Mouse (Mus musculus): ENCODE results near the gene Nr2c1. TPM values are rescaled to one million over a fixed set of nuclear protein-coding genes. Genes with fewer than 3 reads are reported as not detected.

Nr2c1 gene
- total RNA-seq, 2 experiments from 2014 or later: 8.3 to 9.1 TPM

- DNase-seq (ENCODE audit: extremely low spot score in 1 of 2, low spot score in 1 of 2): peak; percentile 93 to 95
Observed at GRCm38 (mm10) chr10:94198482-94199405, 50.9 kb downstream of the Nr2c1 start, which contains the start of gene Ndufa12. Gene Ndufa12, plus strand, starts transcription at chr10:94198720.

- DNase-seq (ENCODE audit: extremely low spot score in 1 of 2, low spot score in 1 of 2): no peak
Observed at GRCm38 (mm10) chr10:94204973-94205372, 57.1 kb downstream of the Nr2c1 start.

DNA sequence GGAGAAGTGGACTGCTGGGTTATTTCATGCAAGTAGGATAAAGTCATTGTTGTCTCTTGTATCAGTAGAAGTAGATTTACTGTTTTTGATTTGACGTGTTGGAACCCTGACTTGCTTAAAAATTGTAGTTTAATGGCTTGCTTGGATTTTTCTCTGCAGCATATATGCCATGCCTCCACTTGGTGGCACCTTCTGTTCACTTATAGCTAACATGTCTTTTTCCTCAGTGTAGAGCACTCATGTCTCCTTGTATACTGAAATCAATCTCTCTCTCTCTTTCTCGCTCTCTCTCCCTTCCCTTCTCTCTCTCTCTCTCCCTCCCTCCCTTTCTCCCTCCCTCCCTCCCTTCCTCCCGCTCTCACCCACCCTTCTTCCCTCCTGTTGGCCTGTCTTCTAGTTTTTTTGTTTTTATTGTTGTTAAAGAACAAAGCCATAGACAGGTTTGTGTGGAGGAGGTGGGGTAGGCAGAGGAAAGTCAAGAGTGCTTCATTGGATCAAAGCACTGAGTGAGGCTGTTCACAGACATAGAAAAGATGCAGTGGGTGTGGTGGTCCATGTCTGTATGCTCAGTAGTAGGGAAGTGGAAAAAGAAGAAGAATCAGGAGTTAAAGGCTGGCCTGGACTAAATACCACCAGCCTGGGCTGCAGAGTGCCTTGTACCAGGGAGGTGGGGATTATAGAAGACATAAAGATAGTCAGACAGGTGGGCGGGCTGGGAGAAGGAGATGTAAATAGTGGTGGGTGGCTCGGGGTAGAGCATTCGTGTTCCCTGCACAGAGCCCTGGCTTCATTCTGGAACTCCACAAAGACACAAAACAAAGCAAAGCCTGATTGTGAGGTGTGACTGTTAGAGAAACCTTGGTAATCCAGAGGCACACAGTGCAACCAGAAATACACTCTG is 63.1 kb downstream of the Nr2c1 start:
- no peak for DNase-seq (ENCODE audit: extremely low spot score in 1 of 2, low spot score in 1 of 2)

DNA sequence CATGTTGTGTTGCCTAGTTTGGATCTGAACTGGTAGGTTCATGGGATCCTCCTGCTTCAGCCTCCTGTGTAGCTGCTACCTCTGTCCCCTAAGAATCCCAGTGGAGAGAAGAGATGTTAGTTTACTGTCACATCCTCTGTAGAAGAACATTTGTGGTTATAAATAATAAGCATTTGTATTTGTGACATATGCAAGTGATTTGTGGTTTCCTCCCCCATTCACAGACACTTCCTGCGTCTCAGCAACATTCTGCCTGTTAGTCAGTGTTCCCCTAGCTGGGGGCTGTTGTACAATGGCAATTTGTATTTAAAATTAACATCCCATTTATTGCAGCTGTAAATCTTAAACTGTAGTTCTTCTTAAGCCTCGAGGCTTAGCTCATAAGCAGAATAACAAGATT is 63.9 kb downstream of the Nr2c1 start:
- no peak for DNase-seq (ENCODE audit: extremely low spot score in 1 of 2, low spot score in 1 of 2)

DNA sequence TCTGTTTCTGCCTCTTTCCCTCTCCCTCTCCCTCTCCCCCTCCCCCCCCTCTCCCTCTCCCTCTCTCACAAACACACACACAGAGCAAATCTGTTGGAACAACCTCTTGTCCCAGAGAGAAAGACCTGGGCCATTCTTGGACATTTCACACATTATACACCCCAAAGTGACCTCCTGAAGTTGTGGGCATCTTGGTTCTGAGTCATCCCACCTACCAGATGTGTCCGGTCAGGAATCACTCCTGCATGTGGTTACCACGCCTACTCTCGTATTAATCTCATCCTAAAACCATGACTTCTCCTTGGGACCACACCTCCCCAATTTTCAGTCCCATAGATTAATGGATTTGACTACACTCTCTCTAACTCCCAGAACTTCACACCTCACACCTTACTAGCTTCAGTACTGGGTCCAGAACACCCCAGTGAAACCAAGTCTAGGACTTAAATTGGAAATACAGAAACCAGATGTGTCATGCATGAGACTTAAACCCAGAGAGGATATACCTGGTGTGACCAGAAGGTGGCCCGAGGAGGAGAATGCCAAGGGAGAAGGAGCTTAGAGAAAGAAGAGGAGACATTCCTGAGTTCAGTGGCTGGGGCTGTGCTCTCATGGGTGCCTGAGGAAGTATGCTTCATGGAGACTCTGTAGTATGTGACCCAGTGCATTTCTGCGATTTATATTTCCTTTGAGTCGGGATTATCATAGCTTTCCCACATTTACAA is 77.4 kb downstream of the Nr2c1 start:
- no peak for DNase-seq (ENCODE audit: extremely low spot score in 1 of 2, low spot score in 1 of 2)

- peak in 1 of 2 experiments; percentile 24 for DNase-seq (ENCODE audit: extremely low spot score in 1 of 2, low spot score in 1 of 2)
Observed at GRCm38 (mm10) chr10:94230172-94230981, 82.6 kb downstream of the Nr2c1 start.

GRCm38 (mm10) chr10:94231025-94231424 is 83.2 kb downstream of the Nr2c1 start:
- no peak for DNase-seq (ENCODE audit: extremely low spot score in 1 of 2, low spot score in 1 of 2)

GRCm38 (mm10) chr10:94235200-94235599 is 87.4 kb downstream of the Nr2c1 start:
- no peak for DNase-seq (ENCODE audit: extremely low spot score in 1 of 2, low spot score in 1 of 2)

GRCm38 (mm10) chr10:94241346-94241745 is 93.5 kb downstream of the Nr2c1 start:
- DNase-seq (ENCODE audit: extremely low spot score in 1 of 2, low spot score in 1 of 2): no peak

Other genes with a start within 250 kb of the Nr2c1 start
- 10 to 100 TPM; 64.1 to 70.2 TPM for gene Vezt, start 112.2 kb upstream of the Nr2c1 start, total RNA-seq (2021)
- 1 to 10 TPM; 9.1 to 9.4 TPM for gene Fgd6, start 112.0 kb upstream of the Nr2c1 start, total RNA-seq (2021)
- 100 to 1,000 TPM; 248 to 264 TPM for gene Ndufa12, start 50.7 kb downstream of the Nr2c1 start, total RNA-seq (2021)
- gene Gm4792, start 150.7 kb downstream of the Nr2c1 start, total RNA-seq (2021): not detected
- 10 to 100 TPM; 42.6 to 46.9 TPM for gene Tmcc3, start 163.9 kb downstream of the Nr2c1 start, total RNA-seq (2021)

Measured in layer of hippocampus, postnatal 25 days (tissue).